ENCODE assay signal across 10 mouse cellular contexts in the genomic region with DNA sequence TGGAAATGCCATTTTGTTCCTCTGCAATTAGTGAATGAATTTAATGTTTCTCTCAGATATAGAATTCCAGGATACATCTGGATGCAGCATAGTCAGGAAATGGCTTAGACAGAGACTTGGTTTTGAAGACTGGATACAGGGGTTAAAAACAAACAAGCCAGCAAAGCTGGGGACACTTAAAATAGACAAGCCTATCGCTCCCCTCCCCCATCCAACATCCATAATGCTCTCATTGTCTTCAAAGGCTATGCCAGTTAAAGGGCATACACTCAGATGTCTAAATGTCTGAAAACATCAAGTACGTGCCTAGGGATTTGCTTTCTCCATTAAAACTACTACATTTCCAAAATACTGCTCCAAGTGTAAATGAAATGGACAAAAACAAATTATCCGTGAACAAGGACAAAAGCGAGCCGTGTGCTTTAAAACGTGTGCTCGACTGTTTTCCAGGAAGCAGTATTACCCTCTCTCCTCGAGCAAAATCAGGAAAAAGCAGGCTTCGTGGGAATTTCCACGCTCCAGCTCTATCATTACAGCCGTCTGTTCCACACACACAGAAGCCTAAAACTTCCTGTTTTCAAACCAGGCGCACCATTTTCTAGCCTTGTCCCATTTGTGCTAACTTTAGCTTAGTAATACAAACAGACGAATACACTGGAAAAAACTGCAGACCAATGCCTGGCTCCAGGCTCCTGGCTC.
DNase-seq lines count a peak whose midpoint lies in the region; ATAC-seq and TF ChIP-seq lines count a peak whose summit lies in the region.
"Had no signal": no experiment of that assay in that cellular context is flagged by ENCODE, and none has a peak within 500 bp of the region (broad histone marks: within the 10 kb centered on the region; RNA-seq: fewer than 3 reads in every experiment).

No protein-coding gene starts in this region.

- H3K36me3 ChIP-seq in lung, postnatal 0 days (ENCODE audit: insufficient read depth, low read length), result no peaks in the 10 kb centered on the region
- H3K36me3 ChIP-seq in limb, embryonic 15.5 days, result no peaks in the 10 kb centered on the region

- H3K9me3 ChIP-seq in lung, postnatal 0 days (ENCODE audit: low read length), result no peaks in the 10 kb centered on the region
- H3K9me3 ChIP-seq in limb, embryonic 15.5 days, result no peaks in the 10 kb centered on the region

- H3K9ac ChIP-seq in lung, postnatal 0 days (replicated peaks; ENCODE audit: low read depth), result no peak overlapping the region
- no peak overlapping the region for H3K9ac ChIP-seq in limb, embryonic 15.5 days

- no peak for TF ChIP-seq POLR2A in cerebellum, adult 2 months (IDR thresholded peaks at IDR 0.05; ENCODE audit: borderline replicate concordance, insufficient read depth, low read length)

- no peak overlapping the region for H3K4me2 ChIP-seq in lung, postnatal 0 days (replicated peaks; ENCODE audit: low read depth, low read length)
- H3K4me2 ChIP-seq in limb, embryonic 15.5 days, result no peak overlapping the region

- no peaks in the 10 kb centered on the region for H3K27me3 ChIP-seq in cerebellum, adult 2 months (ENCODE audit: control insufficient read depth, insufficient read depth, low read length)
- H3K27me3 ChIP-seq in lung, postnatal 0 days (replicated peaks; ENCODE audit: insufficient read depth, low read length), result no peaks in the 10 kb centered on the region
- no peaks in the 10 kb centered on the region for H3K27me3 ChIP-seq in limb, embryonic 15.5 days

- no peak for TF ChIP-seq CTCF in cerebellum, adult 2 months (IDR thresholded peaks at IDR 0.05; ENCODE audit: borderline replicate concordance, insufficient read depth, low read depth, low read length)
- TF ChIP-seq CTCF in lung, postnatal 0 days (IDR thresholded peaks at IDR 0.05), result no peak

- peak overlapping the region; percentile 28; the same call in 1 of the 2 replicates for H3K27ac ChIP-seq in cerebellum, adult 2 months (ENCODE audit: insufficient read depth, low read length)
- 0 out of 2 replicates have a peak overlapping the region, but pooled peaks have one; percentile 54 for H3K27ac ChIP-seq in lung, postnatal 0 days (ENCODE audit: low read length)
- peak overlapping the region; percentile 77 for H3K27ac ChIP-seq in limb, embryonic 15.5 days
- H3K27ac ChIP-seq: macrophage had no signal

- no peaks in the 10 kb centered on the region; the same call in none of the 2 replicates for H3K4me1 ChIP-seq in cerebellum, adult 2 months (ENCODE audit: control insufficient read depth, insufficient read depth, low read length)
- H3K4me1 ChIP-seq in lung, postnatal 0 days (ENCODE audit: insufficient read depth, low read depth, low read length), result peaks cover 30% of the 10 kb centered on the region
- peaks cover 36% of the 10 kb centered on the region for H3K4me1 ChIP-seq in limb, embryonic 15.5 days

- no peak for DNase-seq in cerebellum, adult 2 months
- no peak for DNase-seq in cerebellum, adult 11 months
- no peak for DNase-seq in lung, postnatal 0 days (ENCODE audit: low spot score)
- DNase-seq in lung, postnatal 4 days, result no peak
- no peak for DNase-seq in cerebellum, postnatal 25 days
- DNase-seq in ovary, postnatal 10 days (ENCODE audit: low spot score), result no peak
- DNase-seq: gastrocnemius, postnatal 10 days had no signal

- TF ChIP-seq EP300 in lung, postnatal 0 days (IDR thresholded peaks at IDR 0.05), result no peak

- H3K4me3 ChIP-seq in cerebellum, adult 2 months (replicated peaks; ENCODE audit: insufficient read depth, low read depth, low read length), result no peak overlapping the region
- no peak overlapping the region for H3K4me3 ChIP-seq in lung, postnatal 0 days (ENCODE audit: low read depth, low read length)
- H3K4me3 ChIP-seq in limb, embryonic 15.5 days, result no peak overlapping the region

- no peak for ATAC-seq in lung, postnatal 0 days
- no peak for ATAC-seq in limb, embryonic 15.5 days (ENCODE audit: insufficient number of reproducible peaks, low FRiP score, low TSS enrichment, low read depth)
- ATAC-seq in erythroid progenitor cell, adult 5-6 weeks (replicated peaks; ENCODE audit: low FRiP score, poor library complexity, severe bottlenecking), result no peak

- WGBS in cerebellum, adult 2 months, result 55% methylated on average over 13 of the region's 13 CpGs
- WGBS in lung, postnatal 0 days, result 20% methylated on average over 13 of the region's 13 CpGs
- 31% methylated on average over 13 of the region's 13 CpGs for WGBS in limb, embryonic 15.5 days
